Mouse (Mus musculus) splenic B cell, adult 2 months (primary cell): Measurements from ENCODE around the gene Emp2.
A peak's percentile ranks its signal among the peaks of the same experiment; 100 is the strongest.

ENCODE experiments used
- DNase-seq: peaks from one replicate; pipeline ENCODE4 v3.0.0-alpha.2; 2011; ENCODE audit warnings: low read depth, low spot score
- H3K27me3 ChIP-seq: 2 replicates; pipeline ENCODE4 v1.6.1; 2012; ENCODE audit warnings: mild to moderate bottlenecking, low read length, moderate library complexity, mixed read lengths; ENCODE audit not compliant: control insufficient read depth, poor library complexity, insufficient read depth, severe bottlenecking
- H3K36me3 ChIP-seq: 2 replicates; pipeline ENCODE4 v1.6.1; 2012; ENCODE audit warnings: mild to moderate bottlenecking, low read length, moderate library complexity, mixed read lengths; ENCODE audit not compliant: control insufficient read depth, poor library complexity, insufficient read depth, severe bottlenecking

Emp2 gene

GRCm38 (mm10) chr16:10313646-10314088 is at the start of gene Emp2:
Emp2 (minus strand) TSS chr16:10313968.
- H3K36me3 ChIP-seq, result no peaks in the 10 kb centered on the region
- no peaks in the 10 kb centered on the region; the same call in 1 of the 2 replicates for H3K27me3 ChIP-seq
- no peak for DNase-seq

GRCm38 (mm10) chr16:10363061-10363460 is 49.3 kb upstream of the Emp2 start:
- no peaks in the 10 kb centered on the region for H3K27me3 ChIP-seq
- DNase-seq, result no peak

GRCm38 (mm10) chr16:10359241-10359640 is 45.5 kb upstream of the Emp2 start:
- H3K27me3 ChIP-seq, result no peaks in the 10 kb centered on the region
- no peaks in the 10 kb centered on the region for H3K36me3 ChIP-seq
- DNase-seq, result no peak

More at GRCm38 (mm10) chr16:10363061-10363460, 49.3 kb upstream of the Emp2 start:
- H3K36me3 ChIP-seq, result no peaks in the 10 kb centered on the region

- H3K27me3 ChIP-seq, result no peaks in the 10 kb centered on the region
- peak; percentile 63 for DNase-seq
- no peaks in the 10 kb centered on the region for H3K36me3 ChIP-seq
These were observed 44.5 kb upstream of the Emp2 start for GRCm38 (mm10) chr16:10358010-10358934.

- DNase-seq, result no peak
- Histone ChIP-seq H3K27me3 (no peaks in the 10 kb centered on the region), H3K36me3 (no peaks in the 10 kb centered on the region)
These were observed 41.2 kb upstream of the Emp2 start for GRCm38 (mm10) chr16:10355004-10355403.

GRCm38 (mm10) chr16:10351050-10351636 is 37.4 kb upstream of the Emp2 start:
- DNase-seq, result no peak
- Histone ChIP-seq H3K27me3 (no peaks in the 10 kb centered on the region), H3K36me3 (no peaks in the 10 kb centered on the region)

- Histone ChIP-seq H3K27me3 (no peaks in the 10 kb centered on the region), H3K36me3 (no peaks in the 10 kb centered on the region)
- DNase-seq, result no peak
These were observed 36.1 kb upstream of the Emp2 start for GRCm38 (mm10) chr16:10349876-10350275.

GRCm38 (mm10) chr16:10349436-10349835 is 35.7 kb upstream of the Emp2 start:
- no peak for DNase-seq
- Histone ChIP-seq H3K27me3 (no peaks in the 10 kb centered on the region), H3K36me3 (no peaks in the 10 kb centered on the region)

- DNase-seq, result no peak
- H3K36me3 ChIP-seq, result no peaks in the 10 kb centered on the region
- H3K27me3 ChIP-seq, result no peaks in the 10 kb centered on the region
These were observed 33.8 kb upstream of the Emp2 start for GRCm38 (mm10) chr16:10347551-10347950.

GRCm38 (mm10) chr16:10341110-10341509 is 27.3 kb upstream of the Emp2 start:
- Histone ChIP-seq H3K36me3 (no peaks in the 10 kb centered on the region), H3K27me3 (no peaks in the 10 kb centered on the region)
- DNase-seq, result no peak

- DNase-seq, result no peak
- Histone ChIP-seq H3K36me3 (no peaks in the 10 kb centered on the region), H3K27me3 (no peaks in the 10 kb centered on the region)
These were observed 26.2 kb upstream of the Emp2 start for GRCm38 (mm10) chr16:10339930-10340329.

GRCm38 (mm10) chr16:10338601-10339000 is 24.8 kb upstream of the Emp2 start:
- H3K27me3 ChIP-seq, result no peaks in the 10 kb centered on the region

GRCm38 (mm10) chr16:10337422-10338197 is 23.8 kb upstream of the Emp2 start:
- H3K36me3 ChIP-seq, result no peaks in the 10 kb centered on the region
- H3K27me3 ChIP-seq, result no peaks in the 10 kb centered on the region
- DNase-seq, result no peak

More at GRCm38 (mm10) chr16:10338601-10339000, 24.8 kb upstream of the Emp2 start:
- no peaks in the 10 kb centered on the region for H3K36me3 ChIP-seq
- no peak for DNase-seq

- no peak for DNase-seq
- no peaks in the 10 kb centered on the region for H3K36me3 ChIP-seq
- H3K27me3 ChIP-seq, result no peaks in the 10 kb centered on the region
These were observed 23.0 kb upstream of the Emp2 start for GRCm38 (mm10) chr16:10336454-10337421.
